Mouse (Mus musculus) thymus, postnatal 0 days (tissue): ENCODE measurements around the gene B4galt2. TPM values are rescaled to one million over a fixed set of nuclear protein-coding genes. Genes with fewer than 3 reads are reported as not detected.

ENCODE experiments used
- DNase-seq: peaks from one replicate; pipeline ENCODE4 v3.0.0-alpha.2; 2015; ENCODE audit warnings: low spot score
- polyA plus RNA-seq: library from polyadenylated mRNA; unstranded; fragments of >200 nt; fragmentation: Nextera tagmentation; extraction: Ambion mirVana; gene quantifications from 2 replicates; pipeline ENCODE4 v1.2.1, GENCODE M21; 2015

B4galt2 gene
- polyA plus RNA-seq, 1 experiment from 2014 or later: 1.7 TPM

- DNase-seq: no peak
These were observed 25.7 kb upstream of the B4galt2 start for GRCm38 (mm10) chr4:117908834-117909453.

- DNase-seq: no peak
These were observed 22.9 kb upstream of the B4galt2 start for GRCm38 (mm10) chr4:117906196-117906595.

- DNase-seq: no peak
These were observed 21.5 kb upstream of the B4galt2 start for GRCm38 (mm10) chr4:117904761-117905160.

GRCm38 (mm10) chr4:117904094-117904493, 20.8 kb upstream of the B4galt2 start:
- no peak for DNase-seq

GRCm38 (mm10) chr4:117898111-117898510, 14.8 kb upstream of the B4galt2 start:
- no peak for DNase-seq

GRCm38 (mm10) chr4:117896031-117896430, 12.7 kb upstream of the B4galt2 start:
- DNase-seq: no peak

- DNase-seq: no peak
These were observed 12.1 kb upstream of the B4galt2 start for GRCm38 (mm10) chr4:117895339-117895738.

- no peak for DNase-seq
These were observed 11.3 kb upstream of the B4galt2 start for GRCm38 (mm10) chr4:117894601-117895000.

GRCm38 (mm10) chr4:117893376-117893775, 10.1 kb upstream of the B4galt2 start:
- peak; percentile 51 for DNase-seq

GRCm38 (mm10) chr4:117891738-117892161, 8.5 kb upstream of the B4galt2 start, which contains the start of gene Dph2:
Dph2 (minus strand) TSS chr4:117892032.
- peak; percentile 87 for DNase-seq

- no peak for DNase-seq
These were observed 7.5 kb upstream of the B4galt2 start for GRCm38 (mm10) chr4:117890750-117891149.

- DNase-seq: no peak
These were observed 6.7 kb upstream of the B4galt2 start for GRCm38 (mm10) chr4:117890031-117890430.

GRCm38 (mm10) chr4:117889471-117889870, 6.2 kb upstream of the B4galt2 start:
- DNase-seq: no peak

- no peak for DNase-seq
These were observed 4.6 kb upstream of the B4galt2 start for GRCm38 (mm10) chr4:117887920-117888319.

GRCm38 (mm10) chr4:117887133-117887532, 3.8 kb upstream of the B4galt2 start, which contains the start of gene Atp6v0b:
Atp6v0b (minus strand) TSS chr4:117887333.
- peak; percentile 90 for DNase-seq

GRCm38 (mm10) chr4:117886644-117887043, 3.4 kb upstream of the B4galt2 start:
- DNase-seq: peak; percentile 22

- DNase-seq: no peak
These were observed 2.7 kb upstream of the B4galt2 start for GRCm38 (mm10) chr4:117885994-117886393.

GRCm38 (mm10) chr4:117885093-117885492, 1.8 kb upstream of the B4galt2 start:
- DNase-seq: no peak

- no peak for DNase-seq
These were observed 859 bp upstream of the B4galt2 start for GRCm38 (mm10) chr4:117884146-117884545.

- DNase-seq: no peak
These were observed 4.6 kb downstream of the B4galt2 start for GRCm38 (mm10) chr4:117878703-117879102.

- DNase-seq: no peak
These were observed 5.0 kb downstream of the B4galt2 start for GRCm38 (mm10) chr4:117878301-117878700.

GRCm38 (mm10) chr4:117873615-117874014, 9.7 kb downstream of the B4galt2 start:
- no peak for DNase-seq

GRCm38 (mm10) chr4:117872471-117872886, 10.8 kb downstream of the B4galt2 start, which contains the start of gene Ccdc24:
Ccdc24 (minus strand) TSS chr4:117872557.
- no peak for DNase-seq
